Mouse (Mus musculus): ENCODE measurements at regions not wholly inside any gene's neighbourhood (a gene's known extent, or its start where the extent isn't known, plus 50 kb on each side); places are given as distances from the start of the nearest gene placed in this dataset.

GRCm38 (mm10) chr9:86208334-86208925, 256.3 kb downstream of the Ube2cbp start:
- ATAC-seq (replicated peaks; ENCODE audit: poor library complexity, severe bottlenecking), result no peak

GRCm38 (mm10) chr9:86211267-86211666, 253.5 kb downstream of the Ube2cbp start:
- no peak for ATAC-seq (replicated peaks; ENCODE audit: poor library complexity, severe bottlenecking)

GRCm38 (mm10) chr9:86219669-86220068, 245.1 kb downstream of the Ube2cbp start:
- no peak for ATAC-seq (replicated peaks; ENCODE audit: poor library complexity, severe bottlenecking)

- no peak for ATAC-seq (replicated peaks; ENCODE audit: poor library complexity, severe bottlenecking)
Observed at GRCm38 (mm10) chr9:86224530-86224929, 240.2 kb downstream of the Ube2cbp start.

- ATAC-seq (replicated peaks; ENCODE audit: poor library complexity, severe bottlenecking), result no peak
Observed at GRCm38 (mm10) chr9:86230673-86231350, 233.9 kb downstream of the Ube2cbp start.

- no peak for ATAC-seq (replicated peaks; ENCODE audit: poor library complexity, severe bottlenecking)
Observed at GRCm38 (mm10) chr9:86231692-86232091, 233.1 kb downstream of the Ube2cbp start.

GRCm38 (mm10) chr9:86232174-86232573, 232.6 kb downstream of the Ube2cbp start:
- ATAC-seq (replicated peaks; ENCODE audit: poor library complexity, severe bottlenecking), result no peak

- ATAC-seq (replicated peaks; ENCODE audit: poor library complexity, severe bottlenecking), result no peak
Observed at GRCm38 (mm10) chr9:86233775-86234174, 231.0 kb downstream of the Ube2cbp start.

- no peak for ATAC-seq (replicated peaks; ENCODE audit: poor library complexity, severe bottlenecking)
Observed at GRCm38 (mm10) chr9:86238691-86239090, 226.1 kb downstream of the Ube2cbp start.

- ATAC-seq (replicated peaks; ENCODE audit: poor library complexity, severe bottlenecking), result no peak
Observed at GRCm38 (mm10) chr9:86240287-86240686, 224.5 kb downstream of the Ube2cbp start.

GRCm38 (mm10) chr9:86240896-86241295, 223.9 kb downstream of the Ube2cbp start:
- no peak for ATAC-seq (replicated peaks; ENCODE audit: poor library complexity, severe bottlenecking)

- no peak for ATAC-seq (replicated peaks; ENCODE audit: poor library complexity, severe bottlenecking)
Observed at GRCm38 (mm10) chr9:86250197-86250596, 214.6 kb downstream of the Ube2cbp start.

- no peak for ATAC-seq (replicated peaks; ENCODE audit: poor library complexity, severe bottlenecking)
Observed at GRCm38 (mm10) chr9:86251331-86251730, 213.4 kb downstream of the Ube2cbp start.
